In genomic region chr12:84698319-84699081, GRCm38 (mm10) we compare ENCODE assay signal across 8 mouse cellular contexts. TPM values are rescaled to one million over a fixed set of nuclear protein-coding genes. Genes with fewer than 3 reads are reported as not detected.
A peak's percentile ranks its signal among the peaks of the same experiment; 100 is the strongest.
DNase-seq lines count a peak whose midpoint lies in the region; ATAC-seq lines count a peak whose summit lies in the region.

Syndig1l (minus strand) TSS chr12:84698831.

- H3K36me3 ChIP-seq in limb, embryonic 12.5 days, result no peaks in the 10 kb centered on the region
- H3K36me3 ChIP-seq in midbrain, embryonic 12.5 days, result no peaks in the 10 kb centered on the region

- no peaks in the 10 kb centered on the region for H3K9me3 ChIP-seq in limb, embryonic 12.5 days
- no peaks in the 10 kb centered on the region for H3K9me3 ChIP-seq in midbrain, embryonic 12.5 days

- peak; percentile 76 for ATAC-seq in limb, embryonic 12.5 days (ENCODE audit: insufficient number of reproducible peaks, insufficient read depth, low FRiP score, low TSS enrichment, low read depth)
- peak; percentile 65 for ATAC-seq in midbrain, embryonic 12.5 days (ENCODE audit: low FRiP score, low read depth)

- WGBS in limb, embryonic 12.5 days, result 2% methylated on average over 70 of the region's 79 CpGs
- WGBS in midbrain, embryonic 12.5 days, result under 1% methylated on average over 61 of the region's 79 CpGs

- no peak within 1 kb of the TSS for H3K27ac ChIP-seq in limb, embryonic 12.5 days
- no peak within 1 kb of the TSS for H3K27ac ChIP-seq in midbrain, embryonic 12.5 days (replicated peaks)

- H3K9ac ChIP-seq in limb, embryonic 12.5 days (replicated peaks), result peak within 1 kb of the TSS; percentile 37; the same call in 1 of the 2 replicates
- peak within 1 kb of the TSS; percentile 65 for H3K9ac ChIP-seq in midbrain, embryonic 12.5 days (replicated peaks)

- H3K4me2 ChIP-seq in limb, embryonic 12.5 days, result peak within 1 kb of the TSS; percentile 94
- H3K4me2 ChIP-seq in midbrain, embryonic 12.5 days (replicated peaks), result peak within 1 kb of the TSS; percentile 95

- H3K27me3 ChIP-seq in limb, embryonic 12.5 days, result peaks cover 75% of the 10 kb centered on the region
- peaks cover 58% of the 10 kb centered on the region for H3K27me3 ChIP-seq in midbrain, embryonic 12.5 days

- H3K4me1 ChIP-seq in limb, embryonic 12.5 days (replicated peaks), result 0 out of 2 replicates have a peak, but pooled peaks cover 6% of the 10 kb centered on the region
- H3K4me1 ChIP-seq in midbrain, embryonic 12.5 days, result 0 out of 2 replicates have a peak, but pooled peaks cover 9% of the 10 kb centered on the region

- H3K4me3 ChIP-seq in limb, embryonic 12.5 days (replicated peaks), result peak within 1 kb of the TSS; percentile 60
- H3K4me3 ChIP-seq in midbrain, embryonic 12.5 days, result peak within 1 kb of the TSS; percentile 62

- peak; percentile 47 for DNase-seq in adrenal gland, adult 8-10 months
- peak; percentile 53 to 54 for DNase-seq in cerebellum, postnatal 36 days
- DNase-seq in gastrocnemius, postnatal 10 days, result peak; percentile 87
- DNase-seq in induced T-regulatory cell, adult 2 months (ENCODE audit: low read depth), result peak; percentile 60
- peak; percentile 56 to 76 for DNase-seq in spleen, postnatal 10 days (ENCODE audit: low spot score in 2 of 2)
- no peak for DNase-seq in MN1 (ENCODE audit: low spot score)

RNA-seq across cellular contexts. Expression of gene Syndig1l, which starts in this region (rescaled TPM):
- total RNA-seq in adrenal gland, adult 8-10 months (2022), result not detected
- total RNA-seq in gastrocnemius, postnatal 10 days (2021), result not detected
- not detected in 2 replicates for polyA plus RNA-seq in limb, embryonic 12.5 days (2016; fragmentation: Nextera tagmentation; extraction: Ambion mirVana)
- 0.82 and 1.5 TPM in 2 replicates for polyA plus RNA-seq in midbrain, embryonic 12.5 days (2016; fragmentation: Nextera tagmentation; extraction: Ambion mirVana)

Comparison
In these comparisons a context has a peak if more than half of its experiments do, and no peak if none do; other contexts are left out.
1. Peak in DNase-seq in adrenal gland, adult 8-10 months; RNA of the gene not detected or under 1 TPM.
2. Peak in DNase-seq in gastrocnemius, postnatal 10 days; RNA of the gene not detected or under 1 TPM.
3. Peak in ATAC-seq, H3K4me3 ChIP-seq, H3K9ac ChIP-seq and H3K4me2 ChIP-seq in limb, embryonic 12.5 days; RNA of the gene not detected or under 1 TPM.